Mouse (Mus musculus) kidney, embryonic 16.5 days (tissue): Measurements from ENCODE around the gene Usp53. TPM values are rescaled to one million over a fixed set of nuclear protein-coding genes. Genes with fewer than 3 reads are reported as not detected.

Source experiments
- ATAC-seq: fragments of 200-750 bp; cut with Nextera tagmentation; 2 replicates; pipeline ENCODE4 v1.8.0; 2017; ENCODE audit warnings: moderate TSS enrichment; ENCODE audit not compliant: low FRiP score, low TSS enrichment
- H3K27ac ChIP-seq: fragments of 300-500 bp; sonication (generic); 2 replicates; pipeline ENCODE4 v1.5.1; 2014; ENCODE audit warnings: low read length
- H3K27me3 ChIP-seq: fragments of 300-500 bp; sonication (generic); 2 replicates; pipeline ENCODE4 v1.6.1; 2014; ENCODE audit warnings: low read length, control low read depth, mixed read lengths; ENCODE audit not compliant: insufficient read depth
- H3K36me3 ChIP-seq: fragments of 300-500 bp; sonication (generic); 2 replicates; pipeline ENCODE4 v1.6.1; 2014; ENCODE audit warnings: low read length, control low read depth, mixed read lengths; ENCODE audit not compliant: insufficient read depth
- H3K4me1 ChIP-seq: fragments of 300-500 bp; sonication (generic); 2 replicates; pipeline ENCODE4 v1.6.1; 2014; ENCODE audit warnings: low read length, control low read depth, mixed read lengths; ENCODE audit not compliant: insufficient read depth
- H3K4me2 ChIP-seq: fragments of 300-500 bp; sonication (generic); replicated peaks from 2 replicates; pipeline ENCODE4 v1.6.1; 2014; ENCODE audit warnings: low read depth, low read length
- H3K4me3 ChIP-seq: fragments of 300-500 bp; sonication (generic); 2 replicates; pipeline ENCODE4 v1.5.1; 2014; ENCODE audit warnings: mild to moderate bottlenecking, low read length
- H3K9ac ChIP-seq: fragments of 300-500 bp; sonication (generic); replicated peaks from 2 replicates; pipeline ENCODE4 v1.6.1; 2014; ENCODE audit warnings: low read length
- H3K9me3 ChIP-seq: fragments of 300-500 bp; sonication (generic); 2 replicates; pipeline ENCODE4 v1.6.1; 2016; ENCODE audit warnings: low read length, control low read depth
- WGBS: fragments of 180-500 bp; shearing (Covaris S2); extraction: QIAGEN DNeasy Blood & Tissue Kit; methylation state at CpG from one replicate; pipeline ENCODE4 v1.1.7; 2014; 5-methylcytosine and 5-hydroxymethylcytosine counted together
- polyA plus RNA-seq: library from polyadenylated mRNA; unstranded; fragments of >200 nt; fragmentation: Nextera tagmentation; extraction: Ambion mirVana; gene quantifications from 2 replicates; pipeline ENCODE4 v1.2.1, GENCODE M21; 2015

Gene Usp53
- polyA plus RNA-seq, 1 experiment from 2014 or later = 14.4 TPM

DNA sequence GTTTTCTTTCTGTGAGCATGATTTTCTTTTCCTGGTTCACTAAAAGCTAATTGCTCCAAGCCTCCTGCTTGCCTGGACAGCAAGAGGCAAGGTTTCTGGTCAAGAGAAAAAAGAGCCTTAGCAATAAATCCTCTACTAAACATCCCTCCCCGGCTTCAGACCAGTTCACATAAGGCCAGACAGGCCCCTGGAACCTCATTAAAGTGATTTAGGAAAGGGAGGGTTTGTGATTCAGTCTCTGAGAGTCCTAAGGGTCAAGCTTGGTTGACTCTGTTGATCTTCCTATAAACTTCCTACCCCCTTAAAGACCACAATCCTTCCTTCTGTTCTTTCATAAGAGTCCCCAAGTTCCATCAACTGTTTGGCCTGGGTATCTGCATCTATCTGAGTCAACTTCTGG is 12.7 kb upstream of the Usp53 start:
- Histone ChIP-seq H3K4me3 (no peak overlapping the region), H3K36me3 (no peaks in the 10 kb centered on the region), H3K4me2 (no peak overlapping the region), H3K4me1 (no peaks in the 10 kb centered on the region), H3K9me3 (peaks cover 7% of the 10 kb centered on the region; the same call in 1 of the 2 replicates), H3K9ac (no peak overlapping the region), H3K27me3 (no peaks in the 10 kb centered on the region), H3K27ac (no peak overlapping the region)
- ATAC-seq = peak; percentile 71; the same call in 1 of the 2 replicates
- 6% methylated on average over 1 of the region's 1 CpGs for WGBS

- WGBS = 88% methylated on average over 11 of the region's 11 CpGs
- H3K9me3 ChIP-seq = no peaks in the 10 kb centered on the region
- H3K4me1 ChIP-seq = peaks cover 18% of the 10 kb centered on the region
- H3K4me2 ChIP-seq = no peak overlapping the region
- peak overlapping the region; percentile 36; the same call in 1 of the 2 replicates for H3K27ac ChIP-seq
- no peaks in the 10 kb centered on the region for H3K36me3 ChIP-seq
- no peak overlapping the region for H3K9ac ChIP-seq
- no peak for ATAC-seq
- H3K4me3 ChIP-seq = no peak overlapping the region
- no peaks in the 10 kb centered on the region for H3K27me3 ChIP-seq
These were observed 2.6 kb upstream of the Usp53 start for GRCm38 (mm10) chr3:122986906-122987305.

DNA sequence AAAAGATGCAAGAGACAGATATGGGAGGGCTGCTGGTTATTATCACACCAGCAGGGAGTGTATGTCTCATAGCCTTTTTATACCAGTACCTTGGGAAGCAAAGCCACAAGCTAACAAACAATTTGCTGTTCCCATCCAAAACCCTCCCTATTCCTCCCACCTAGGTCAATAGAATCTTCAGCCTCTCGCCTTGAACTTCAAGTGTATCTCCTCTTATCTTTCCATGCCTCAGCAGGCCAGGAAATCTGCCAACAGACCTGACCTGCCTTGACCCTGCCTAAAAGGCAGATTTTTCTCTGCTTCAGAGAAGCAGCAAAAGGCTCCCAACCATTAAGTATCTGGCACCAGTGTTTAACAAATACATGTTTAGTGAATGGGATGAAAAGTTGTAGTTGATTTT is 2.1 kb upstream of the Usp53 start:
- 13% methylated on average over 1 of the region's 1 CpGs for WGBS
- no peaks in the 10 kb centered on the region for H3K27me3 ChIP-seq
- H3K36me3 ChIP-seq = no peaks in the 10 kb centered on the region
- peaks cover 18% of the 10 kb centered on the region for H3K4me1 ChIP-seq
- no peak for ATAC-seq
- peak overlapping the region; percentile 36; the same call in 1 of the 2 replicates for H3K27ac ChIP-seq
- H3K9me3 ChIP-seq = no peaks in the 10 kb centered on the region
- no peak overlapping the region for H3K4me3 ChIP-seq
- H3K4me2 ChIP-seq = no peak overlapping the region
- no peak overlapping the region for H3K9ac ChIP-seq

DNA sequence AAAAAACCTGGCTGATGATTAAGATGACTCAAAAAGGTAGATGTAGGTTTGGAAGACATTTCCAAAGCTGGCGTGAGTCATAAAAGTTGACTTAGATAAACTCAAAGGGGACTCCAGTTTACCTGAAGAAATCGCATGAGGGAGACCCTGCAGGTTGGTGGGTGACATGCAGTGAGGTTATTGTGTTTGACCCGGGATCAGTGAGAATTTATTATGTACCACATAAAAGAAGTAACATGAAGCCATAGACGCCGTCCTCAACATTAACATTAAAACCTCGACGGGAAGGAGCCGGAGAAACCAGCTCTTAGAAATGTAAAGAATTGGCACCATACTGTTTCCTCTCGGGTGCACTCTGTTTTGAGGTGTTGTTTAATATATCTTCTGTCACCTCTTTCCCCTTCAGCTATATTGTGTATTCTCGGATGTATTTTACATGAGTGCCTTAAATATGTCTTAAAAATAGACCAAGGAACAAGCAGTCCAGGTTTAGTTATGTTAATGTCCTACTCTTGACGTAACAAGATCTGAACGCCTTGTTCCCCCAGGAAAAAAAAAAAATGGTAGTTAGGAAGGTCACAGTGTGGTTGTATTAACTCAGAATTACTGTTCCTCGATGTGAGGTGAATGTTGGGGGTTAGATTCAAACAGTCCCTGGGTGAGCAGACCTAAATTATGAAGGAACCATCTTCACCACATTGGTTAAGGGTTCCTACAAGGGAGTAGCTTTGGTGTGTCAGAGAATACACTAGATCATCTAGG is 1.1 kb upstream of the Usp53 start:
- peak overlapping the region; percentile 96 for H3K27ac ChIP-seq
- WGBS = 12% methylated on average over 13 of the region's 13 CpGs
- peak overlapping the region; percentile 95 for H3K9ac ChIP-seq
- no peak for ATAC-seq
- no peaks in the 10 kb centered on the region for H3K9me3 ChIP-seq
- H3K4me2 ChIP-seq = peak overlapping the region; percentile 55
- H3K27me3 ChIP-seq = no peaks in the 10 kb centered on the region
- no peaks in the 10 kb centered on the region for H3K36me3 ChIP-seq
- peak overlapping the region; percentile 81 for H3K4me3 ChIP-seq
- H3K4me1 ChIP-seq = peaks cover 18% of the 10 kb centered on the region

- H3K4me3 ChIP-seq = peak overlapping the region; percentile 81
- H3K36me3 ChIP-seq = 0 out of 2 replicates have a peak, but pooled peaks cover 3% of the 10 kb centered on the region
- ATAC-seq = peak; percentile 92
- peak overlapping the region; percentile 99 for H3K27ac ChIP-seq
- H3K4me2 ChIP-seq = peak overlapping the region; percentile 55
- 0% methylated on average over 30 of the region's 30 CpGs for WGBS
- H3K4me1 ChIP-seq = peaks cover 18% of the 10 kb centered on the region
- H3K9ac ChIP-seq = peak overlapping the region; percentile 78
- H3K9me3 ChIP-seq = no peaks in the 10 kb centered on the region
- H3K27me3 ChIP-seq = no peaks in the 10 kb centered on the region
These were observed 461 bp downstream of the Usp53 start for GRCm38 (mm10) chr3:122983849-122984248.

DNA sequence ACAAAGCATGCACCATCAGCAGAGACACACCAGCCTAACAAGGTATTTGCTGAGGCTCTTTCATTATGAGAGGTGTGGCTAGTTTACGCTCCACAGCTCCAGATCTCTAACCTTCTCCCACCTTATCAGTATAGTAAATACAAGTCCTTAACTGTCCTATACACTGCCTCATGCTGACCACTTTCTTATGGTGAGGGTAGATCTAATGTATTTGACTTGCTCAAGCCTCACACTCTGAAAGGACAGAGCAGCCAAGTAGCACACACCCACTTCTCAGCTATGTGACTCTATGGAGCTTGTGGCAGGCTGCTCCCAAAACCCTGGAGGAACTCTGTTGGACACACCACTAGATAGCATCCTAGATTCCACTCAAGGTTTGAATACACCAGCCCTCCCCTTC is 8.3 kb downstream of the Usp53 start:
- Histone ChIP-seq H3K27me3 (no peaks in the 10 kb centered on the region), H3K9me3 (no peaks in the 10 kb centered on the region), H3K4me2 (no peak overlapping the region), H3K4me3 (no peak overlapping the region), H3K9ac (no peak overlapping the region), H3K36me3 (0 out of 2 replicates have a peak, but pooled peaks cover 4% of the 10 kb centered on the region), H3K4me1 (0 out of 2 replicates have a peak, but pooled peaks cover 4% of the 10 kb centered on the region), H3K27ac (no peak overlapping the region)
- 93% methylated on average over 1 of the region's 1 CpGs for WGBS
- no peak for ATAC-seq

GRCm38 (mm10) chr3:122975363-122975762 is 8.9 kb downstream of the Usp53 start:
- 74% methylated on average over 4 of the region's 4 CpGs for WGBS

GRCm38 (mm10) chr3:122974833-122975232 is 9.5 kb downstream of the Usp53 start:
- Histone ChIP-seq H3K27me3 (no peaks in the 10 kb centered on the region), H3K4me2 (no peak overlapping the region), H3K9ac (no peak overlapping the region), H3K9me3 (no peaks in the 10 kb centered on the region), H3K4me1 (0 out of 2 replicates have a peak, but pooled peaks cover 4% of the 10 kb centered on the region), H3K36me3 (0 out of 2 replicates have a peak, but pooled peaks cover 4% of the 10 kb centered on the region), H3K4me3 (no peak overlapping the region), H3K27ac (no peak overlapping the region)
- ATAC-seq = no peak
- 71% methylated on average over 3 of the region's 3 CpGs for WGBS

More at GRCm38 (mm10) chr3:122975363-122975762, 8.9 kb downstream of the Usp53 start:
- Histone ChIP-seq H3K9me3 (no peaks in the 10 kb centered on the region), H3K4me3 (no peak overlapping the region), H3K9ac (no peak overlapping the region), H3K27me3 (no peaks in the 10 kb centered on the region), H3K27ac (no peak overlapping the region), H3K36me3 (0 out of 2 replicates have a peak, but pooled peaks cover 4% of the 10 kb centered on the region), H3K4me1 (0 out of 2 replicates have a peak, but pooled peaks cover 4% of the 10 kb centered on the region), H3K4me2 (no peak overlapping the region)
- ATAC-seq = no peak

DNA sequence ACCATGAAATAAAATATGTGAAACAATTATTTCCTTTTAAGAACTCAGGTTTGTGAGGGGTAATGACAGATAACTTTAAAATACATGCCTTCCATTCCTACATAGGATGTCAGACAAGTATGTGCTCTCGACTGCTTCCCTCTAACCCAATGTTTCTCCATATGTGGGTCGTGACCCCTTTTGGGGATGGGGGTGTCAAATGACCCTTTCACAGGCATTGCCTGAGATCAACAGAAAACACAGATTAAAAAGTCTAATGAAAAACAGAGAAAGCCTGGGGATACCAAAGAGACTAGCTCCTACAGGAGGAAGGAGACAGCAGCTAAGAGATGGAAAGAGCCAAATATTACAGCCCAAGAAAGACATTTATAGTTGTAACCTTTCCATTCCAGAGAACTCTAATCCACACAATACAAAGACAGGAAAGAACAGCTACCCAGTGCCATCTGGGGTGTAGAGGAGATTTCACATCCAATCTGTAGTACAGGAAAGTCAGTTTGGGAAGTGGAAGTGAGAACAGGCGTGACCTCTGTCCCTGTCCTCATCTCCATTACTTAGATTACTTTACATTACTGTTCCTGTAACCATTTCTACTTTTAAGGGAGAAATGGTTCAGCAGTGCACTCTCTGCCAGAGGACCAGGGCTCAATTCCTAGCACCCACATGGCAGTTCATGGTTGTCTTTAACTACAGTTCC is 12.0 kb downstream of the Usp53 start:
- ATAC-seq = no peak
- WGBS = 63% methylated on average over 3 of the region's 3 CpGs
- H3K27me3 ChIP-seq = no peaks in the 10 kb centered on the region
- H3K27ac ChIP-seq = no peak overlapping the region
- no peak overlapping the region for H3K4me2 ChIP-seq
- H3K4me3 ChIP-seq = no peak overlapping the region
- H3K36me3 ChIP-seq = 0 out of 2 replicates have a peak, but pooled peaks cover 6% of the 10 kb centered on the region
- H3K9ac ChIP-seq = no peak overlapping the region
- 0 out of 2 replicates have a peak, but pooled peaks cover 4% of the 10 kb centered on the region for H3K4me1 ChIP-seq
- no peaks in the 10 kb centered on the region for H3K9me3 ChIP-seq
